Mouse (Mus musculus): ENCODE measurements around the gene Il18bp. TPM values are rescaled to one million over a fixed set of nuclear protein-coding genes. Genes with fewer than 3 reads are reported as not detected.

Gene Il18bp
- polyA plus RNA-seq, 1 experiment from 2014 or later = 3.0 TPM

- 88% methylated on average over 1 of the region's 1 CpGs for WGBS
Measured at GRCm38 (mm10) chr7:101967256-101967655, 51.2 kb downstream of the Il18bp start.

GRCm38 (mm10) chr7:101965606-101966005, 52.9 kb downstream of the Il18bp start:
- WGBS = 67% methylated on average over 2 of the region's 2 CpGs
- DNase-seq (ENCODE audit: low spot score) = no peak

More at GRCm38 (mm10) chr7:101967256-101967655, 51.2 kb downstream of the Il18bp start:
- H3K27ac ChIP-seq (replicated peaks) = no peak overlapping the region
- DNase-seq (ENCODE audit: low spot score) = no peak
- no peaks in the 10 kb centered on the region for H3K9me3 ChIP-seq
- no peaks in the 10 kb centered on the region for H3K36me3 ChIP-seq (replicated peaks)
- no peak overlapping the region for H3K4me3 ChIP-seq
- H3K4me1 ChIP-seq = peaks cover 37% of the 10 kb centered on the region
- no peaks in the 10 kb centered on the region for H3K27me3 ChIP-seq (replicated peaks; ENCODE audit: low read depth, poor library complexity, severe bottlenecking)

More at GRCm38 (mm10) chr7:101965606-101966005, 52.9 kb downstream of the Il18bp start:
- Histone ChIP-seq H3K9me3 (no peaks in the 10 kb centered on the region), H3K4me1 (peaks cover 22% of the 10 kb centered on the region), H3K27me3 (replicated peaks; ENCODE audit: low read depth, poor library complexity, severe bottlenecking) (no peaks in the 10 kb centered on the region), H3K27ac (replicated peaks) (no peak overlapping the region), H3K36me3 (replicated peaks) (no peaks in the 10 kb centered on the region), H3K4me3 (no peak overlapping the region)

Other genes starting within 250 kb of the Il18bp start
- gene Phox2a, start 200.4 kb downstream of the Il18bp start, polyA plus RNA-seq (2016; fragmentation: Nextera tagmentation; extraction: Ambion mirVana) = 0.26 and 1.2 TPM in 2 replicates
- gene Inppl1, start 180.5 kb downstream of the Il18bp start, polyA plus RNA-seq (2016; fragmentation: Nextera tagmentation; extraction: Ambion mirVana) = 38.4 and 46.7 TPM in 2 replicates
- gene Folr2, start 161.5 kb downstream of the Il18bp start, polyA plus RNA-seq (2016; fragmentation: Nextera tagmentation; extraction: Ambion mirVana) = 0.49 TPM in 1 of 2 replicates, not detected in the other
- 118 and 119 TPM in 2 replicates for gene Anapc15, start 155.0 kb downstream of the Il18bp start, polyA plus RNA-seq (2016; fragmentation: Nextera tagmentation; extraction: Ambion mirVana)
- 1.2 and 2.4 TPM in 2 replicates for gene Folr1, start 147.9 kb downstream of the Il18bp start, polyA plus RNA-seq (2016; fragmentation: Nextera tagmentation; extraction: Ambion mirVana)
- gene Lamtor1, start 112.8 kb downstream of the Il18bp start, polyA plus RNA-seq (2016; fragmentation: Nextera tagmentation; extraction: Ambion mirVana) = 159 and 168 TPM in 2 replicates
- gene Tomt, start 112.3 kb downstream of the Il18bp start, polyA plus RNA-seq (2016; fragmentation: Nextera tagmentation; extraction: Ambion mirVana) = 0.59 and 0.72 TPM in 2 replicates
- gene Lrrc51, start 84.8 kb downstream of the Il18bp start, polyA plus RNA-seq (2016; fragmentation: Nextera tagmentation; extraction: Ambion mirVana) = 9.4 and 9.7 TPM in 2 replicates
- gene Numa1, start 84.6 kb downstream of the Il18bp start, polyA plus RNA-seq (2016; fragmentation: Nextera tagmentation; extraction: Ambion mirVana) = 110 and 113 TPM in 2 replicates
- gene Rnf121, start 46.8 kb upstream of the Il18bp start, polyA plus RNA-seq (2016; fragmentation: Nextera tagmentation; extraction: Ambion mirVana) = 28.4 and 30.9 TPM in 2 replicates
- 43.3 and 44.5 TPM in 2 replicates for gene Xndc1, start 46.8 kb upstream of the Il18bp start, polyA plus RNA-seq (2016; fragmentation: Nextera tagmentation; extraction: Ambion mirVana)
- 2.5 and 2.6 TPM in 2 replicates for gene Xntrpc, start 47.0 kb upstream of the Il18bp start, polyA plus RNA-seq (2016; fragmentation: Nextera tagmentation; extraction: Ambion mirVana)
- 0.17 TPM in 1 of 2 replicates, not detected in the other for gene Trpc2, start 64.4 kb upstream of the Il18bp start, polyA plus RNA-seq (2016; fragmentation: Nextera tagmentation; extraction: Ambion mirVana)
- gene Art1, start 83.1 kb upstream of the Il18bp start, polyA plus RNA-seq (2016; fragmentation: Nextera tagmentation; extraction: Ambion mirVana) = 1.1 TPM in 2 replicates
- 2.6 and 3.0 TPM in 2 replicates for gene Art5, start 90.8 kb upstream of the Il18bp start, polyA plus RNA-seq (2016; fragmentation: Nextera tagmentation; extraction: Ambion mirVana)
- gene Chrna10, start 98.1 kb upstream of the Il18bp start, polyA plus RNA-seq (2016; fragmentation: Nextera tagmentation; extraction: Ambion mirVana) = not detected in 2 replicates
- 48.2 and 50.6 TPM in 2 replicates for gene Nup98, start 191.5 kb upstream of the Il18bp start, polyA plus RNA-seq (2016; fragmentation: Nextera tagmentation; extraction: Ambion mirVana)
- 61.3 and 62.4 TPM in 2 replicates for gene Pgap2, start 191.5 kb upstream of the Il18bp start, polyA plus RNA-seq (2016; fragmentation: Nextera tagmentation; extraction: Ambion mirVana)
- 42.5 and 48.4 TPM in 2 replicates for gene Rhog, start 237.4 kb upstream of the Il18bp start, polyA plus RNA-seq (2016; fragmentation: Nextera tagmentation; extraction: Ambion mirVana)
- gene Stim1, start 249.1 kb upstream of the Il18bp start, polyA plus RNA-seq (2016; fragmentation: Nextera tagmentation; extraction: Ambion mirVana) = 13.0 and 14.6 TPM in 2 replicates

All from embryonic facial prominence, embryonic 10.5 days (tissue).